Mouse (Mus musculus): ENCODE measurements at regions not wholly inside any gene's neighbourhood (a gene's known extent, or its start where the extent isn't known, plus 50 kb on each side); places are given as distances from the start of the nearest gene placed in this dataset.

DNA sequence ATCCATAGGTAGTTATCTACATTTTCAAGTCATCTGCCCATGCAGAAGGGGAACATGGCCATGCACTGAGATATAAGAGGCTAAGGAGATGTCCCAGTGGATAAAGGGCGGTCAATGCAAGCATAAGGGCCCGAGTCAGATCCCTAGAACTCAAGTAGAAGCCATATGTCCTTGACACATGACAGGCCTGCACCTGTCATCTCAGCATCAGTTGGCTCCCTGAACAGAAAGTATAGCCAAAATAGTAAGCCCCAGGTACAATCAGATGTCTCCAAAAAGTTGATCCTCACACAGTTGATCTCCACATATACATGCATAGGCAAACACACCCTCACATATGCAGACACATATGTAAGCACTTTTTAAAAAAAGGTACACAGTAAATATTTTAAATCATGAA is 152.0 kb downstream of the Cox18 start:
- no peak overlapping the region for H3K4me2 ChIP-seq
- no peak overlapping the region for H3K4me3 ChIP-seq
- no peaks in the 10 kb centered on the region for H3K36me3 ChIP-seq
- no peak overlapping the region for H3K9ac ChIP-seq
- no peaks in the 10 kb centered on the region for H3K9me3 ChIP-seq
- ATAC-seq (ENCODE audit: low FRiP score, low read depth) = no peak
- WGBS = 92% methylated on average over 2 of the region's 2 CpGs
- no peaks in the 10 kb centered on the region for H3K27me3 ChIP-seq
- H3K27ac ChIP-seq (replicated peaks) = no peak overlapping the region
- H3K4me1 ChIP-seq (replicated peaks) = no peaks in the 10 kb centered on the region

DNA sequence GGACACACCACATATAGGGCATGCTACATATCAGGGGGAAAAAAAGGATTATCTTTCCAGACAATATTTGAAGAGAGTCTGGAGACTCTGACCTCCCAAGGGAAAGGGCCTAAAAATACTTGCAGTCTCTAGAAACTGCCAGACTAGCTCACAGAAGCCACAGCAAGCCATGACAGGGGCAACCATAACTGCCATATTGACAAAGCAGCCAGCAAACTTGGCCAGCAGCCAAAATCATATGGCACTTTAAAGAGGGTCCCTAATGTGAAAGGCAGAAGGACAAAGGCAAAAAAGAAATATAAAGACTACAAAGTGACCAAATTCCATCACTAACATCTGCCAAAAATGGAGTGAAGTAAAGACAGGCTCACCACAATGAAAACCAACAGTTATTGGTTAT is 155.2 kb downstream of the Cox18 start:
- no peaks in the 10 kb centered on the region for H3K9me3 ChIP-seq
- H3K36me3 ChIP-seq = no peaks in the 10 kb centered on the region
- H3K4me3 ChIP-seq = no peak overlapping the region
- no peak overlapping the region for H3K27ac ChIP-seq (replicated peaks)
- peak; percentile 19; the same call in 1 of the 2 replicates for ATAC-seq (ENCODE audit: low FRiP score, low read depth)
- no peak overlapping the region for H3K9ac ChIP-seq
- no peaks in the 10 kb centered on the region for H3K27me3 ChIP-seq
- H3K4me1 ChIP-seq (replicated peaks) = 0 out of 2 replicates have a peak, but pooled peaks cover 5% of the 10 kb centered on the region
- H3K4me2 ChIP-seq = no peak overlapping the region

DNA sequence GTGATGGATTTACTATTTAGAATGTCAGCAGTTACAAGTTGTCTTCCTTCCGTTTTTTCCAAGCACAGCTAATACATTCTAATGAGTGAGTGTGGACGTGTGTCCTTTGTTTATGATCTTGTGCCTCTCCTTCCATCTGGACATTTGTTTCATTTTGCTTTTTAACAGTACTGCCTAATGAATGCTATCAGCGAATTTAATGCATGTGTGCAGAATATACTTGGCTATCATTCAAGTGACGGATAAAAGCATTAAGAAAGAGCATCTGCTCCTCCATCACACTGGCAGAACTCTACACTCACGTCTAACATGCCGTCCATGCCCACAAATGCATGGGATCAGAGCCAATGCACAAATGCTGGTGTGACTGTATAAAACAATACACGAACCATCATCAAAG is 156.0 kb downstream of the Cox18 start:
- no peak for ATAC-seq (ENCODE audit: low FRiP score, low read depth)
- 47% methylated on average over 7 of the region's 7 CpGs for WGBS
- Histone ChIP-seq H3K36me3 (no peaks in the 10 kb centered on the region), H3K4me3 (no peak overlapping the region), H3K9me3 (no peaks in the 10 kb centered on the region), H3K27ac (replicated peaks) (no peak overlapping the region), H3K4me1 (replicated peaks) (0 out of 2 replicates have a peak, but pooled peaks cover 5% of the 10 kb centered on the region), H3K27me3 (no peaks in the 10 kb centered on the region), H3K4me2 (no peak overlapping the region), H3K9ac (no peak overlapping the region)

DNA sequence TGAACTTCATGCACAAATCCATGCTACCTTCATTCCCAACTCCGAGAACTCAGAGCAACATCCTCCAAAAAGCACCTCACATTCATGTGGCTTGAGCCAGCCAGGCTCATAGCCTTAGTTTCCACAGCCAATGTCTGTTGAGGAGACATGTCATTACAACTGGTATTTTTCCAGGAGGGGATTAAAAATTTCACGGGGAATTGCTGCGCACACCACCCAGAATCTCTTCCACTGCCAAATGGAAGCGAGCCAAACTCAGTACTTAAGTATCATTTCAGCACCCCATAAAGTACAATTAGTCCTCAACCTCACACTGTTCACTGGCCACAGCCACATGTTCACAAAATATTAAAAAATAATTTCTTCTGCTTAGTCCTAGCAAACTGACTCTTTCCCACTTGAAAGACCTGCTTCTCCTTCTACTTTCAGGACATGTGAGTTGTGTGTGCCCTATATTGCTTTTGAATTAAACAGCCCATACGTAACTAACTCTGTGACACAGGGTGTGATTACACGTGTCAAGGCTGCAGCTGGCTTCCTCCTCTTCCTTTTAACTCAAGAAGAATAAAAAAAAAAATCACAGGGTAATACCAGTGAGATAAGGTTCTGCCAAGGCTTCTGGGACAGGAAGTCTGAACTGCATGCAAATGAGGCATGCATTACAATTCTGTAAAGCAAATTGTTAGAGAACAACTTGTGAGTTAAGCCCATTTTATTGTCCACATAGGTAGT is 157.8 kb downstream of the Cox18 start:
- H3K9ac ChIP-seq = no peak overlapping the region
- 0 out of 2 replicates have a peak, but pooled peaks cover 5% of the 10 kb centered on the region for H3K4me1 ChIP-seq (replicated peaks)
- H3K27ac ChIP-seq (replicated peaks) = no peak overlapping the region
- H3K4me3 ChIP-seq = no peak overlapping the region
- H3K36me3 ChIP-seq = no peaks in the 10 kb centered on the region
- no peaks in the 10 kb centered on the region for H3K27me3 ChIP-seq
- 0 out of 2 replicates have a peak, but pooled peaks have one; percentile 42 for ATAC-seq (ENCODE audit: low FRiP score, low read depth)
- H3K4me2 ChIP-seq = no peak overlapping the region
- H3K9me3 ChIP-seq = no peaks in the 10 kb centered on the region
- 61% methylated on average over 6 of the region's 6 CpGs for WGBS

DNA sequence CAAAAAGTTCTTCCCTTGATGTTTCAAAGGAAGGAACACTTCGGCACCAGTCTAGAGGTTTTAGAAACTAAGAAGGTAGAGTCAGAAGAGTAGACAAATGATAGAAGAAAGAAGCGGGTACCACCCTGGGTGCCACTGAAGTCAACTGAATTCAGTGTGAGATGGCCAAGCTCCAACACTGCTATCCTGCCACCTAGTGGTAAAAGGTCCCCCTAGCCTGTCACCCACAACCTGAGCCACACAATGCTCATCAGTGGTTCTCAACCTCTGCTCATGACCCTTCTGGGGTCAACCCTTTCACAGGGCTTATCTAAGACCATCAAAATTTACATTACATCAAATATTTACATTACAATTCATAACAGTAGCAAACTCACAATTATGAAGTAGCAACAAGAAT is 168.1 kb downstream of the Cox18 start:
- H3K27ac ChIP-seq (replicated peaks) = no peak overlapping the region
- no peak overlapping the region for H3K9ac ChIP-seq
- H3K4me2 ChIP-seq = no peak overlapping the region
- H3K27me3 ChIP-seq = no peaks in the 10 kb centered on the region
- WGBS = 78% methylated on average over 2 of the region's 2 CpGs
- no peaks in the 10 kb centered on the region for H3K36me3 ChIP-seq
- H3K4me3 ChIP-seq = no peak overlapping the region
- H3K4me1 ChIP-seq (replicated peaks) = no peaks in the 10 kb centered on the region
- ATAC-seq (ENCODE audit: low FRiP score, low read depth) = no peak
- H3K9me3 ChIP-seq = no peaks in the 10 kb centered on the region

DNA sequence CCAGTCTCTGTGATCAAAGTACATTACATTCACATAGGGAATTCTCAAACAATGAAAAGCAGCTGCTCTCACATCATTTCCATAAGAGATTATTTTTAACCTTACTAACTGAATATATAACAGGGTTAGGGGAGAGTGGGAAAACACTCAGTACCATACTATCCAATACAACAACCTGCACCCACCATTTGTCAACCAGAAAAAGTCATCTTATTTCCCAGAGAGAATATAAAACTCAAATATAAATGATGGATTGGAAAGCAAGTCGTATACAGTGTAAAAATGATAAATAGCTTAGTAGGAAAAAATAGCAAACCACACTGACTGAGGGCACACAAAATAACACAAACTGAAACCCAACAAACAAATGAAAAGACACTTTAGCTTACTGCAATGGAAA is 169.4 kb upstream of the Adamts3 start:
- no peaks in the 10 kb centered on the region for H3K27me3 ChIP-seq
- H3K9me3 ChIP-seq = no peaks in the 10 kb centered on the region
- no peak overlapping the region for H3K4me3 ChIP-seq
- no peak for ATAC-seq (ENCODE audit: low FRiP score, low read depth)
- no peaks in the 10 kb centered on the region for H3K36me3 ChIP-seq
- 55% methylated on average over 1 of the region's 1 CpGs for WGBS
- no peak overlapping the region for H3K9ac ChIP-seq
- no peak overlapping the region for H3K4me2 ChIP-seq
- H3K27ac ChIP-seq (replicated peaks) = no peak overlapping the region
- H3K4me1 ChIP-seq (replicated peaks) = no peaks in the 10 kb centered on the region

DNA sequence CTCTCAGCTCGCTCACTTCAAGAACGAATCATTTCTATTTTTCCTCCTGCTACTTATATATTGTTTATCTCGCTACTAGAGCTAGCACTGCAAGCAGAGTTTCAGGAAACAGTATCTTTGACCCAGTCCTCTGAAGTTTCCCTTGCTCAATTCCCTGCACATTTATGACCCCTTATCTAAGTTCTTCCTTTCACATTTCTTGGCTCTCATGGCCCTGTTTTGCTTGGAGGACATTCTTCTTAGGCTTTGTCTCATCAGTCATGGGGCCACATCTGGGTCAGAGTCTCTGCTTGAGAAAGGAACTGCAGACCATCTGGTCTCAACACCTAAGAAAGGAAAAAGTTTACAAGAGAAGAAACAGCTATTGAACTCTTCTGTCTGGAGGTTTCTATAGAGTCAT is 166.7 kb upstream of the Adamts3 start:
- no peaks in the 10 kb centered on the region for H3K27me3 ChIP-seq
- WGBS = 92% methylated on average over 3 of the region's 3 CpGs
- no peak overlapping the region for H3K9ac ChIP-seq
- no peak overlapping the region for H3K27ac ChIP-seq (replicated peaks)
- H3K9me3 ChIP-seq = no peaks in the 10 kb centered on the region
- no peaks in the 10 kb centered on the region for H3K36me3 ChIP-seq
- H3K4me3 ChIP-seq = no peak overlapping the region
- H3K4me1 ChIP-seq (replicated peaks) = no peaks in the 10 kb centered on the region
- no peak overlapping the region for H3K4me2 ChIP-seq
- ATAC-seq (ENCODE audit: low FRiP score, low read depth) = no peak

DNA sequence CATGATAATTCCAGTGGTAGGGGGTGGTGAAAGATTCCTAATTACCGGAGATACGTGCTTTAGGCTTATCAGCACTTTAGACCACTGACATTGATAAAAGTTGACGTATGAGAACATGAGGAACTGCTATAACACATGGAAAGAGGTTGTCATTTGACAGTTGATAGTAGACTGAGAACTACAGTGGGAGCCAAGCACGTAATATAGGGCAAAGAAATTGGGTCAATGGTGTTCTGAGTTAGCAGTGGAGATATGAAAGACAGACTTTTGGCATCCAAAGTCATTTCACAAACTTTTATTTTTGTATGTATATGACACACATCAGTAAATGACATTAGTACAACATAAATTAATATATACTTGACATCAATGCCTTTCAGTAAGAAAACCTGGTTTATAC is 159.6 kb upstream of the Adamts3 start:
- H3K9me3 ChIP-seq = no peaks in the 10 kb centered on the region
- no peaks in the 10 kb centered on the region for H3K4me1 ChIP-seq (replicated peaks)
- H3K27ac ChIP-seq (replicated peaks) = no peak overlapping the region
- 90% methylated on average over 4 of the region's 4 CpGs for WGBS
- H3K9ac ChIP-seq = no peak overlapping the region
- H3K36me3 ChIP-seq = no peaks in the 10 kb centered on the region
- no peak overlapping the region for H3K4me2 ChIP-seq
- no peak overlapping the region for H3K4me3 ChIP-seq
- no peaks in the 10 kb centered on the region for H3K27me3 ChIP-seq
- ATAC-seq (ENCODE audit: low FRiP score, low read depth) = no peak

DNA sequence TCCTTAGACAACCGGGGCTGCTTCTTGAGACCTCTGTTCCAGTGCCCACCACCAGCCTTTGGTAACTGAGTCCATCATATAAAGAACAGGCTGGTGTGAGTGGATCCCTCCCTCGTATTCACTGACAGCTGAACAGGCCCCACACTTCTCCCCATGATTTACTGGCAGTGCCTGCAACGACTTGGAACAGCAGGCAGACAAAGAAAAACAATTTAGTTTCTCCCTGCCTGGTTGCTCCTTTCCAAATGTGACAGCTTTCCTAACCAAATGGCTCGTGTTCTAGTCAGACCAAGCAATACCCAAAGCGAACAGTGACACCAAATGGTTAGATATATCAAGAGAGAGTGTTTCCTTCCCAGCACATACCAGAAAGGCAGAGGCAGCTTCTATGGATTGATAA is 150.0 kb upstream of the Adamts3 start:
- Histone ChIP-seq H3K27ac (replicated peaks) (no peak overlapping the region), H3K4me2 (no peak overlapping the region), H3K36me3 (no peaks in the 10 kb centered on the region), H3K4me1 (replicated peaks) (no peaks in the 10 kb centered on the region), H3K9me3 (no peaks in the 10 kb centered on the region), H3K27me3 (no peaks in the 10 kb centered on the region), H3K9ac (no peak overlapping the region), H3K4me3 (no peak overlapping the region)
- 0 out of 2 replicates have a peak, but pooled peaks have one; percentile 34 for ATAC-seq (ENCODE audit: low FRiP score, low read depth)
- 35% methylated on average over 5 of the region's 5 CpGs for WGBS

DNA sequence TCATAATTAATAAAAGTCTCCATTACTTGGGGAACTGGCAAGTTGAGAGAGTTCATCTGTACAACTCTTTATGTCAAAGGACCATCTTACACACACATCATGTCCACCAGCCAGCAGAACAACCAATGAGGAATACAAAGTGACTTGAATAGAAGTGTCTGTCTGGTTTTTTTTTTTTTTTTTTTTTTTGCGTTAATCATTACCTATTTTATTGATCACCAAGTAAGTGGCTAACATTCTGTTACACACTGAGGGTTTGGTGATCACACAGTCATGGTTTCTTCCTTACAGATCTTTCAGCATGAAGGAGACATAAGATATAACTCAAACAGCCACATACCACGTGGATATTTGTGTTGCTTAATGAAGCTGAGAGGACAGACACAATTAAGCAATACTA is 147.6 kb upstream of the Adamts3 start:
- H3K4me2 ChIP-seq = no peak overlapping the region
- 67% methylated on average over 2 of the region's 2 CpGs for WGBS
- H3K9ac ChIP-seq = no peak overlapping the region
- H3K27ac ChIP-seq (replicated peaks) = no peak overlapping the region
- H3K4me1 ChIP-seq (replicated peaks) = no peaks in the 10 kb centered on the region
- ATAC-seq (ENCODE audit: low FRiP score, low read depth) = no peak
- H3K36me3 ChIP-seq = no peaks in the 10 kb centered on the region
- H3K9me3 ChIP-seq = no peaks in the 10 kb centered on the region
- H3K27me3 ChIP-seq = no peaks in the 10 kb centered on the region
- no peak overlapping the region for H3K4me3 ChIP-seq

DNA sequence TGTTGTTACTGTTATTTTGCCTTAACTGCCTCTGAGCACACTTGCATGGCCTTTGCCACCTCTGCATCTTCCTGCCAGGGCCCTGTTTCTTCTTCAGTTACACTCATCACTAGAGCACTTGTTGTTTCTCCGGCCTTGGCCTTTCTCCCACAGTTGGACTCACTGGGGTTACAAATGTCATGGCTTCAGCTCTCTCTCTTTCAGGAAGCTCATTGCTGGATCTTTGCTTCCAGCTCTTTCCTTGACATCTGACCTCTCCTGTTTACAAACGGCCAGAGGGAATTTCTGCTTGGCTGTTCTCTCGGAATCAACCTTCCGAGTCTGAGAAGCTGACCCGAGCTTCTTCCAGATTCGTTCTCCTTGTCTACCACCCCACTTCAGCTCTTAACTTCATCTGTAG is 146.6 kb upstream of the Adamts3 start:
- 53% methylated on average over 6 of the region's 6 CpGs for WGBS
- H3K27ac ChIP-seq (replicated peaks) = no peak overlapping the region
- no peak for ATAC-seq (ENCODE audit: low FRiP score, low read depth)
- no peaks in the 10 kb centered on the region for H3K36me3 ChIP-seq
- H3K4me2 ChIP-seq = no peak overlapping the region
- H3K9me3 ChIP-seq = no peaks in the 10 kb centered on the region
- no peaks in the 10 kb centered on the region for H3K27me3 ChIP-seq
- H3K4me1 ChIP-seq (replicated peaks) = no peaks in the 10 kb centered on the region
- no peak overlapping the region for H3K9ac ChIP-seq
- no peak overlapping the region for H3K4me3 ChIP-seq

DNA sequence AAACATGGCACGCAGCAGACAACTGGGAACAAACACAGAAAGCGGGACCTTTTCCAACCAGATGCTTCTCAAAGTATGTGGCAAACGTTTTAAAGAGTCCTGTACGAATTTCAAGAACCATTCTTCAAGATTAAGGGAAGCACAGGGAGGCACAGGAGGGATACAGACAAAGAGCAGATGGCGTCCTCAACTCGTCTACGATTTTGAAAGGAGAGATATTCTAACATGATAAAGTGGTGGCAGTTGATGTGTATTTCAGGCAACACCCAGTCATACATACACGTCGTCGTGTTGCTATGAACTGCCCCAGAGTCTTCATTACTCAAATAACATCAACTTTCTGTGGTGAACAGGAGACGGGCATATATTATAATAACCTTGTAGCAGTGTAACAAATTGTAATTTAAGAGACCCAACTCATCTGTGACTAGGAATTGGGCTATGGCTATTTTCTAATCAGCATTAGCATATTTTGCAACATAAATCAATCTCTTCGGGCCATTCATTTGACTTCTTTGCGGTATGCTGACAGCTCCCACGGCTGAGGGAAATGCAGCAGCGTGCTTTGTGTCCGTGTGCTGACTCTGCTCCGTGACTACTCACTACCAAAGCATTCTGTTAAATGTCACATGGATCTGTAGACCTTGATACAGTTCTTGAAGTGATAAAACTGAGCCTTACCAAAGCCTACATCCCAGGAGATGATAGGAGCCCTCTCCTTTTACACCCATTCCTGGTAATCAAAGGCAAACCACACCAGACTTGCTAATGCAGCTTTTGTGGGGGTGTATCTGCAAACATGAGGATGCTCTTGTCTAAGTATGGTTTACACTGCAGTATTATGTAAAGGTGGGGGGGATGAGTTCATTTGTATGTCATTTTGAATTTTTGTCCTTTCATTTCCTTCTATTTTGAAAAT is 144.0 kb upstream of the Adamts3 start:
- no peaks in the 10 kb centered on the region for H3K36me3 ChIP-seq
- no peaks in the 10 kb centered on the region for H3K4me1 ChIP-seq (replicated peaks)
- no peak overlapping the region for H3K4me3 ChIP-seq
- H3K4me2 ChIP-seq = no peak overlapping the region
- ATAC-seq (ENCODE audit: low FRiP score, low read depth) = peak; percentile 71
- no peaks in the 10 kb centered on the region for H3K9me3 ChIP-seq
- WGBS = 59% methylated on average over 17 of the region's 17 CpGs
- H3K9ac ChIP-seq = no peak overlapping the region
- H3K27ac ChIP-seq (replicated peaks) = no peak overlapping the region
- H3K27me3 ChIP-seq = no peaks in the 10 kb centered on the region

Measured in hindbrain, embryonic 15.5 days (tissue).